Mouse (Mus musculus) kidney, adult 18-20 months (tissue): ENCODE data around the gene Ccdc155.

Source experiments
- DNase-seq: peaks from one replicate; pipeline ENCODE4 v3.0.0; 2021

Ccdc155 gene

GRCm38 (mm10) chr7:45204380-45205143 lies at the start of gene Ccdc155:
Ccdc155 (minus strand) TSS chr7:45204892.
- peak; percentile 81 for DNase-seq

- DNase-seq, result no peak
Measured at GRCm38 (mm10) chr7:45253806-45254205, 49.1 kb upstream of the Ccdc155 start.

GRCm38 (mm10) chr7:45247666-45248065 lies 43.0 kb upstream of the Ccdc155 start:
- DNase-seq, result no peak

- DNase-seq, result no peak
Measured at GRCm38 (mm10) chr7:45241389-45241749, 36.7 kb upstream of the Ccdc155 start.

- DNase-seq, result peak; percentile 59
Measured at GRCm38 (mm10) chr7:45240633-45241388, 36.1 kb upstream of the Ccdc155 start, which contains the start of gene Slc6a16. Slc6a16 (plus strand) TSS chr7:45241085.

- DNase-seq, result no peak
Measured at GRCm38 (mm10) chr7:45240109-45240508, 35.4 kb upstream of the Ccdc155 start.

- DNase-seq, result no peak
Measured at GRCm38 (mm10) chr7:45238723-45239496, 34.2 kb upstream of the Ccdc155 start, which contains the start of gene Cd37. Cd37 (minus strand) TSS chr7:45239115.

- DNase-seq, result no peak
Measured at GRCm38 (mm10) chr7:45237747-45238699, 33.3 kb upstream of the Ccdc155 start.

GRCm38 (mm10) chr7:45235656-45236180 lies 31.0 kb upstream of the Ccdc155 start:
- DNase-seq, result no peak

GRCm38 (mm10) chr7:45234922-45235571 lies 30.4 kb upstream of the Ccdc155 start:
- DNase-seq, result peak; percentile 29

- no peak for DNase-seq
Measured at GRCm38 (mm10) chr7:45234333-45234841, 29.7 kb upstream of the Ccdc155 start.

- no peak for DNase-seq
Measured at GRCm38 (mm10) chr7:45233580-45234332, 29.1 kb upstream of the Ccdc155 start.

- no peak for DNase-seq
Measured at GRCm38 (mm10) chr7:45232716-45233465, 28.2 kb upstream of the Ccdc155 start.

GRCm38 (mm10) chr7:45231941-45232340 lies 27.2 kb upstream of the Ccdc155 start:
- DNase-seq, result no peak

GRCm38 (mm10) chr7:45231192-45231591 lies 26.5 kb upstream of the Ccdc155 start:
- DNase-seq, result no peak

GRCm38 (mm10) chr7:45229459-45230203 lies 24.9 kb upstream of the Ccdc155 start:
- no peak for DNase-seq

- DNase-seq, result no peak
Measured at GRCm38 (mm10) chr7:45229046-45229445, 24.4 kb upstream of the Ccdc155 start.

GRCm38 (mm10) chr7:45228548-45228947 lies 23.9 kb upstream of the Ccdc155 start:
- no peak for DNase-seq

- DNase-seq, result no peak
Measured at GRCm38 (mm10) chr7:45226421-45226820, 21.7 kb upstream of the Ccdc155 start.
